25 mouse cellular contexts compared by ENCODE assay signal in the genomic region with DNA sequence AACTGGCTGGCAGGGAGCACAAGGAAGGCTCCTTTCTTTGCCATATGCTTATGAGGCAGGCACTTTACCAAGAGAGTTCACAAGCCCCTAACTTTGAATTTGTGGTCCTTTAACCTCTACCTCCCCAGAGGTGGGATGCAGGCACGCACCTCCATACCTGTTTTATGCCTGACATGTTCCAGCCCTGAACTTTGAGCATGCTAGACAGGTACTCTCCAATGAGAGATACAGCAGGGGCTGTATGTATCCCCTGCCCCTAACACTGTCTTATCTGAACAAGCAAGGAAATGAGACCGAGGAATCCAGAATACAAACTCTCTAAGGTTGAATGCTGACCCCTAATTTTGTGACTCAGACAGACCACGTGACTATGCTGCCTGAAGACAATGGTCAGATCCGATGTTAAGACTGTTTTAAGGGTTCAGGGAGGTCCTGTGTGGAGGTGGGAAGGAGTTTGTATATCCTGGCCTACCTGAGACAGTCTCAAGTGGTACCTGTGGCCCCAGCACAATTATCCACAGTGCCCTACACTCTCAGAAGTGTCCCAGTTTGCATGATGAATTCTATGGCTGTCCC.
"Had no signal": no experiment of that assay in that cellular context is flagged by ENCODE, and none has a peak within 500 bp of the region (broad histone marks: within the 10 kb centered on the region; RNA-seq: fewer than 3 reads in every experiment).

No protein-coding gene starts in this region.

- H3K27me3 ChIP-seq: hindbrain, embryonic 15.5 days; limb, embryonic 13.5 days; limb, embryonic 15.5 days had no signal

- H3K36me3 ChIP-seq: heart, embryonic 13.5 days; heart, embryonic 15.5 days; hindbrain, embryonic 13.5 days; hindbrain, embryonic 15.5 days; kidney, embryonic 15.5 days; limb, embryonic 13.5 days; limb, embryonic 15.5 days; liver, embryonic 12.5 days had no signal

- H3K9ac ChIP-seq: heart, embryonic 13.5 days; heart, embryonic 15.5 days; hindbrain, embryonic 13.5 days; hindbrain, embryonic 15.5 days; kidney, embryonic 15.5 days; limb, embryonic 13.5 days; limb, embryonic 15.5 days; liver, embryonic 12.5 days had no signal

- H3K27ac ChIP-seq: heart, adult 2 months; heart, embryonic 13.5 days; heart, embryonic 15.5 days; hindbrain, embryonic 13.5 days; hindbrain, embryonic 15.5 days; hindbrain, postnatal 0 days; kidney, embryonic 15.5 days; kidney, postnatal 0 days; limb, embryonic 13.5 days; limb, embryonic 15.5 days; liver, embryonic 12.5 days had no signal

- H3K4me2 ChIP-seq: heart, embryonic 11.5 days; heart, embryonic 13.5 days; heart, embryonic 15.5 days; hindbrain, embryonic 13.5 days; hindbrain, embryonic 15.5 days; kidney, embryonic 15.5 days; limb, embryonic 13.5 days; limb, embryonic 15.5 days; liver, embryonic 12.5 days had no signal

- H3K4me3 ChIP-seq: heart, adult 2 months; heart, embryonic 13.5 days; heart, embryonic 15.5 days; hindbrain, embryonic 13.5 days; hindbrain, embryonic 15.5 days; kidney, embryonic 15.5 days; limb, embryonic 13.5 days; limb, embryonic 15.5 days; liver, embryonic 12.5 days had no signal

- DNase-seq: gastrocnemius, postnatal 14 days; gastrocnemius, postnatal 36 days; heart, adult 2 months; heart, postnatal 14 days; heart, postnatal 36 days; kidney, adult 11 months; kidney, adult 2 months; kidney, adult 9 months; kidney, postnatal 14 days; kidney, postnatal 36 days; layer of hippocampus, adult 9-11 months; layer of hippocampus, postnatal 36 days; left cerebral cortex, postnatal 4 days had no signal

- ATAC-seq: intestine, embryonic 16.5 days; liver, embryonic 12.5 days had no signal

- H3K4me1 ChIP-seq: heart, embryonic 13.5 days; liver, embryonic 12.5 days had no signal

- H3K9me3 ChIP-seq: heart, embryonic 13.5 days; heart, embryonic 15.5 days; hindbrain, embryonic 13.5 days; hindbrain, embryonic 15.5 days; kidney, embryonic 15.5 days; limb, embryonic 13.5 days; limb, embryonic 15.5 days; liver, embryonic 12.5 days had no signal
